Mouse (Mus musculus): ENCODE measurements around the gene Dnajb3.

- TF ChIP-seq CTCF (IDR thresholded peaks at IDR 0.05; ENCODE audit: low read depth), result no peak
- no peak for TF ChIP-seq EP300 (IDR thresholded peaks at IDR 0.05; ENCODE audit: low read depth)
Observed at GRCm38 (mm10) chr1:88232664-88233380, 27.2 kb upstream of the Dnajb3 start.

Data from liver, embryonic 14.5 days (tissue).